Mouse (Mus musculus) mouse embryonic stem cell (cell line): ENCODE measurements around the gene Acer2.

Experiments used
- in situ Hi-C, 2 experiments: fragments of 300-500 bp; cut with MboI; formaldehyde crosslinking; loops; 1 replicate in 1 of 2; 3 replicates in 1 of 2; pipeline ENCODE4 v1.14.3; 2019 to 2020; ENCODE audit warnings: low sequenced_read_pairs in 2 of 2, low pct_unique_long_range_greater_than_20kb in 1 of 2, mixed read lengths in 1 of 2; ENCODE audit not compliant: unreplicated experiment in 1 of 2

Acer2 gene

GRCm38 (mm10) chr4:86933026-86933425 lies 58.8 kb downstream of the Acer2 start:
- in situ Hi-C loops: no loop called here

- in situ Hi-C loops: no loop called here
Observed at GRCm38 (mm10) chr4:86936217-86936616, 62.0 kb downstream of the Acer2 start.

- in situ Hi-C loops: no loop called here
Observed at GRCm38 (mm10) chr4:86936706-86937105, 62.5 kb downstream of the Acer2 start.

GRCm38 (mm10) chr4:86942656-86943055 lies 68.5 kb downstream of the Acer2 start:
- in situ Hi-C loops: no loop called here

GRCm38 (mm10) chr4:86943296-86943695 lies 69.1 kb downstream of the Acer2 start:
- in situ Hi-C loops: no loop called here

- in situ Hi-C loops: no loop called here
Observed at GRCm38 (mm10) chr4:86948794-86949193, 74.6 kb downstream of the Acer2 start.

- in situ Hi-C loops: no loop called here
Observed at GRCm38 (mm10) chr4:86953519-86953918, 79.3 kb downstream of the Acer2 start.

GRCm38 (mm10) chr4:86955448-86955847 lies 81.3 kb downstream of the Acer2 start:
- in situ Hi-C loops: no loop called here

- in situ Hi-C loops: no loop called here
Observed at GRCm38 (mm10) chr4:86957576-86958411, 83.6 kb downstream of the Acer2 start.

GRCm38 (mm10) chr4:86977272-86977671 lies 103.1 kb downstream of the Acer2 start:
- in situ Hi-C loops: no loop called here
